Mouse (Mus musculus): ENCODE measurements around the gene Poldip2. TPM values are rescaled to one million over a fixed set of nuclear protein-coding genes. Genes with fewer than 3 reads are reported as not detected.
A peak's percentile ranks its signal among the peaks of the same experiment; 100 is the strongest.

The Poldip2 gene
- polyA plus RNA-seq, 1 experiment from 2014 or later, result 130 TPM

- Histone ChIP-seq H3K4me2 (peak within 1 kb of the TSS; percentile 93), H3K27ac (ENCODE audit: low read depth, low read length) (no peak within 1 kb of the TSS), H3K4me1 (ENCODE audit: control insufficient read depth, insufficient read depth, low read length) (peaks cover 9% of the 10 kb centered on the region; the same call in 1 of the 2 replicates), H3K9ac (ENCODE audit: low read depth, low read length) (peak within 1 kb of the TSS; percentile 12; the same call in 1 of the 2 replicates), H3K27me3 (ENCODE audit: control insufficient read depth, insufficient read depth, low read length) (peaks cover 71% of the 10 kb centered on the region), H3K4me3 (ENCODE audit: low read depth, low read length) (peak within 1 kb of the TSS; percentile 48), H3K36me3 (ENCODE audit: control insufficient read depth, insufficient read depth, low read length) (no peaks in the 10 kb centered on the region), H3K9me3 (replicated peaks; ENCODE audit: control insufficient read depth, low read length) (no peaks in the 10 kb centered on the region)
- ATAC-seq (replicated peaks; ENCODE audit: insufficient number of reproducible peaks, low FRiP score, low TSS enrichment), result peak; percentile 80
- WGBS (ENCODE audit: insufficient replicate concordance), result 4% methylated on average over 36 of the region's 36 CpGs
Measured at GRCm38 (mm10) chr11:78497544-78498522, 14.2 kb upstream of the Poldip2 start, which contains the start of gene Sarm1. Gene Sarm1 (minus strand): TSS chr11:78497754.

DNA sequence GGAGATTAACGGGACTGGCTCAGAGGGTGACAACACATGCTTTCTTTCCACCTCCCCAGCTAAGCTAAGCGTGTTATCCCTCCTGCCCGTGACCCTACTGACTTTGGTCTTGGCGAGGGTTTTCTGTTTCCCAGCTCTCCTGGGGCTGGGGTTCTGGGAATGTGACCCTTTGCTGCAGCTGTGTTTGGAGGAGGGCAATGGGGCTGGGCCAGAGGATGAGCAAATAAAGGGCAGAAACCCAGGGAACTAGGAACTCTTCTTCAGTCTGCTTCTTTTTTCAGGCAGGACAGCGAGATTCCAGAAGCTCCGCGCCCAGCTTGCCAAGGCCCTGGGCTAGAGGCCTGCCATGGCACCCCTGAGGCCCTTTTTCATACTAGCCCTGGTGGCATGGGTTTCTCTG lies 13.0 kb upstream of the Poldip2 start, which contains the start of gene Vtn:
Gene Vtn (plus strand): TSS at position 88 of the 400 bp plus-strand sequence.
- H3K4me2 ChIP-seq, result peak within 1 kb of the TSS; percentile 93
- peaks cover 70% of the 10 kb centered on the region for H3K27me3 ChIP-seq (ENCODE audit: control insufficient read depth, insufficient read depth, low read length)
- no peaks in the 10 kb centered on the region for H3K36me3 ChIP-seq (ENCODE audit: control insufficient read depth, insufficient read depth, low read length)
- peak within 1 kb of the TSS; percentile 48 for H3K4me3 ChIP-seq (ENCODE audit: low read depth, low read length)
- 55% methylated on average over 7 of the region's 7 CpGs for WGBS (ENCODE audit: insufficient replicate concordance)
- H3K27ac ChIP-seq (ENCODE audit: low read depth, low read length), result no peak within 1 kb of the TSS
- no peak for ATAC-seq (replicated peaks; ENCODE audit: insufficient number of reproducible peaks, low FRiP score, low TSS enrichment)
- peaks cover 9% of the 10 kb centered on the region; the same call in 1 of the 2 replicates for H3K4me1 ChIP-seq (ENCODE audit: control insufficient read depth, insufficient read depth, low read length)
- no peaks in the 10 kb centered on the region for H3K9me3 ChIP-seq (replicated peaks; ENCODE audit: control insufficient read depth, low read length)
- H3K9ac ChIP-seq (ENCODE audit: low read depth, low read length), result no peak within 1 kb of the TSS

GRCm38 (mm10) chr11:78499543-78499942 lies 12.4 kb upstream of the Poldip2 start:
- ATAC-seq (replicated peaks; ENCODE audit: insufficient number of reproducible peaks, low FRiP score, low TSS enrichment), result no peak
- H3K27me3 ChIP-seq (ENCODE audit: control insufficient read depth, insufficient read depth, low read length), result peaks cover 64% of the 10 kb centered on the region
- 43% methylated on average over 16 of the region's 16 CpGs for WGBS (ENCODE audit: insufficient replicate concordance)
- no peak overlapping the region for H3K4me3 ChIP-seq (ENCODE audit: low read depth, low read length)
- no peak overlapping the region for H3K4me2 ChIP-seq
- H3K4me1 ChIP-seq (ENCODE audit: control insufficient read depth, insufficient read depth, low read length), result peaks cover 9% of the 10 kb centered on the region; the same call in 1 of the 2 replicates
- no peak overlapping the region for H3K9ac ChIP-seq (ENCODE audit: low read depth, low read length)
- H3K27ac ChIP-seq (ENCODE audit: low read depth, low read length), result no peak overlapping the region
- H3K36me3 ChIP-seq (ENCODE audit: control insufficient read depth, insufficient read depth, low read length), result no peaks in the 10 kb centered on the region
- H3K9me3 ChIP-seq (replicated peaks; ENCODE audit: control insufficient read depth, low read length), result no peaks in the 10 kb centered on the region

DNA sequence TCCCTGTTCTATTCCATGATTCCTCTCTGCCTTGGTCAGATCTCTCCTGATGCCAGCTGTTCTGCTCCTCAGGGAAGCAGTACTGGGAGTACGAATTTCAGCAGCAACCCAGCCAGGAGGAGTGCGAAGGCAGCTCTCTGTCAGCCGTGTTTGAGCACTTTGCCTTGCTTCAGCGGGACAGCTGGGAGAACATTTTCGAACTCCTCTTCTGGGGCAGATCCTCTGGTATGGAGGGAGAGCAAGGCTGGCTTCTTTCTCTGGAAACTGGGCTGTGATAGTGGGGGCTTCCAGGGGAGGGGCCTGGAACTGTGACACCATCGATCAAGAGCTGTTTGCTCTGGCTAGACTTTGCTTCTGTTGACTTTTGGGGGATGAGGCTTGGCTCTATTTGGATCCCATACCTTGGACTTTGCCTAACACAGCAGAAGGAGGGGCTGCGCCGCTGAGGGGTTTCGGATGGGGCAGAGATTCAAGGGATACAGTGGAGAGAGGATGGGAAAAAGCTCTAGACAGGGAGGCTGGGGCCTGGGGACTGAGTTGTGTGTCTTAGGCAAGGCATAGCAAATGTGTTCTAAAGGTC lies 11.3 kb upstream of the Poldip2 start:
- Histone ChIP-seq H3K27me3 (ENCODE audit: control insufficient read depth, insufficient read depth, low read length) (peaks cover 56% of the 10 kb centered on the region), H3K27ac (ENCODE audit: low read depth, low read length) (no peak overlapping the region), H3K9me3 (replicated peaks; ENCODE audit: control insufficient read depth, low read length) (no peaks in the 10 kb centered on the region), H3K4me3 (ENCODE audit: low read depth, low read length) (no peak overlapping the region), H3K4me1 (ENCODE audit: control insufficient read depth, insufficient read depth, low read length) (peaks cover 9% of the 10 kb centered on the region; the same call in 1 of the 2 replicates), H3K4me2 (no peak overlapping the region), H3K9ac (ENCODE audit: low read depth, low read length) (no peak overlapping the region), H3K36me3 (ENCODE audit: control insufficient read depth, insufficient read depth, low read length) (no peaks in the 10 kb centered on the region)
- ATAC-seq (replicated peaks; ENCODE audit: insufficient number of reproducible peaks, low FRiP score, low TSS enrichment), result no peak
- WGBS (ENCODE audit: insufficient replicate concordance), result 69% methylated on average over 9 of the region's 9 CpGs

DNA sequence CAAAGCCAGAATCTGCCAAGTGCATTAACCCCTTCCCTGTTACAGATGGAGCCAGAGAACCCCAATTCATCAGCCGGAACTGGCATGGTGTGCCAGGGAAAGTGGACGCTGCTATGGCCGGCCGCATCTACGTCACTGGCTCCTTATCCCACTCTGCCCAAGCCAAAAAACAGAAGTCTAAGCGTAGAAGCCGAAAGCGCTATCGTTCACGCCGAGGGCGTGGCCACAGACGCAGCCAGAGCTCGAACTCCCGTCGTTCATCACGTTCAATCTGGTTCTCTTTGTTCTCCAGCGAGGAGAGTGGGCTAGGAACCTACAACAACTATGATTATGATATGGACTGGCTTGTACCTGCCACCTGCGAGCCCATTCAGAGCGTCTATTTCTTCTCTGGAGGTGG lies 10.5 kb upstream of the Poldip2 start:
- Histone ChIP-seq H3K4me2 (no peak overlapping the region), H3K27me3 (ENCODE audit: control insufficient read depth, insufficient read depth, low read length) (peaks cover 48% of the 10 kb centered on the region)

GRCm38 (mm10) chr11:78502909-78503650 lies 8.9 kb upstream of the Poldip2 start, which contains the start of gene Sebox:
Gene Sebox (plus strand): TSS chr11:78503447.
- no peak for ATAC-seq (replicated peaks; ENCODE audit: insufficient number of reproducible peaks, low FRiP score, low TSS enrichment)
- Histone ChIP-seq H3K4me2 (no peak within 1 kb of the TSS), H3K4me3 (ENCODE audit: low read depth, low read length) (no peak within 1 kb of the TSS), H3K36me3 (ENCODE audit: control insufficient read depth, insufficient read depth, low read length) (peaks cover 5% of the 10 kb centered on the region), H3K27me3 (ENCODE audit: control insufficient read depth, insufficient read depth, low read length) (peaks cover 34% of the 10 kb centered on the region), H3K4me1 (ENCODE audit: control insufficient read depth, insufficient read depth, low read length) (no peaks in the 10 kb centered on the region), H3K9me3 (replicated peaks; ENCODE audit: control insufficient read depth, low read length) (no peaks in the 10 kb centered on the region), H3K9ac (ENCODE audit: low read depth, low read length) (no peak within 1 kb of the TSS), H3K27ac (ENCODE audit: low read depth, low read length) (no peak within 1 kb of the TSS)
- 69% methylated on average over 7 of the region's 7 CpGs for WGBS (ENCODE audit: insufficient replicate concordance)

More for the DNA sequence above, 10.5 kb upstream of the Poldip2 start:
- Histone ChIP-seq H3K4me1 (ENCODE audit: control insufficient read depth, insufficient read depth, low read length) (peaks cover 9% of the 10 kb centered on the region; the same call in 1 of the 2 replicates), H3K36me3 (ENCODE audit: control insufficient read depth, insufficient read depth, low read length) (peaks cover under 1% of the 10 kb centered on the region; the same call in 1 of the 2 replicates), H3K9ac (ENCODE audit: low read depth, low read length) (no peak overlapping the region), H3K4me3 (ENCODE audit: low read depth, low read length) (no peak overlapping the region), H3K9me3 (replicated peaks; ENCODE audit: control insufficient read depth, low read length) (no peaks in the 10 kb centered on the region), H3K27ac (ENCODE audit: low read depth, low read length) (no peak overlapping the region)
- ATAC-seq (replicated peaks; ENCODE audit: insufficient number of reproducible peaks, low FRiP score, low TSS enrichment), result no peak
- WGBS (ENCODE audit: insufficient replicate concordance), result 74% methylated on average over 20 of the region's 20 CpGs

- H3K27ac ChIP-seq (ENCODE audit: low read depth, low read length), result no peak overlapping the region
- no peak overlapping the region for H3K9ac ChIP-seq (ENCODE audit: low read depth, low read length)
- peaks cover 12% of the 10 kb centered on the region for H3K27me3 ChIP-seq (ENCODE audit: control insufficient read depth, insufficient read depth, low read length)
- H3K36me3 ChIP-seq (ENCODE audit: control insufficient read depth, insufficient read depth, low read length), result peaks cover 12% of the 10 kb centered on the region
- H3K4me1 ChIP-seq (ENCODE audit: control insufficient read depth, insufficient read depth, low read length), result no peaks in the 10 kb centered on the region
- no peak overlapping the region for H3K4me3 ChIP-seq (ENCODE audit: low read depth, low read length)
- WGBS (ENCODE audit: insufficient replicate concordance), result 77% methylated on average over 3 of the region's 3 CpGs
- no peaks in the 10 kb centered on the region for H3K9me3 ChIP-seq (replicated peaks; ENCODE audit: control insufficient read depth, low read length)
- ATAC-seq (replicated peaks; ENCODE audit: insufficient number of reproducible peaks, low FRiP score, low TSS enrichment), result no peak
- H3K4me2 ChIP-seq, result no peak overlapping the region
Measured at GRCm38 (mm10) chr11:78505430-78505829, 6.6 kb upstream of the Poldip2 start.

GRCm38 (mm10) chr11:78509148-78509547 lies 2.8 kb upstream of the Poldip2 start:
- Histone ChIP-seq H3K36me3 (ENCODE audit: control insufficient read depth, insufficient read depth, low read length) (peaks cover 12% of the 10 kb centered on the region), H3K9ac (ENCODE audit: low read depth, low read length) (no peak overlapping the region), H3K27me3 (ENCODE audit: control insufficient read depth, insufficient read depth, low read length) (no peaks in the 10 kb centered on the region), H3K4me1 (ENCODE audit: control insufficient read depth, insufficient read depth, low read length) (peaks cover 14% of the 10 kb centered on the region), H3K9me3 (replicated peaks; ENCODE audit: control insufficient read depth, low read length) (no peaks in the 10 kb centered on the region), H3K4me3 (ENCODE audit: low read depth, low read length) (no peak overlapping the region), H3K27ac (ENCODE audit: low read depth, low read length) (no peak overlapping the region), H3K4me2 (no peak overlapping the region)
- ATAC-seq (replicated peaks; ENCODE audit: insufficient number of reproducible peaks, low FRiP score, low TSS enrichment), result no peak
- WGBS (ENCODE audit: insufficient replicate concordance), result 78% methylated on average over 5 of the region's 5 CpGs

Measured in heart, embryonic 11.5 days (tissue).